ENCODE assay signal across 34 mouse cellular contexts in the genomic region with DNA sequence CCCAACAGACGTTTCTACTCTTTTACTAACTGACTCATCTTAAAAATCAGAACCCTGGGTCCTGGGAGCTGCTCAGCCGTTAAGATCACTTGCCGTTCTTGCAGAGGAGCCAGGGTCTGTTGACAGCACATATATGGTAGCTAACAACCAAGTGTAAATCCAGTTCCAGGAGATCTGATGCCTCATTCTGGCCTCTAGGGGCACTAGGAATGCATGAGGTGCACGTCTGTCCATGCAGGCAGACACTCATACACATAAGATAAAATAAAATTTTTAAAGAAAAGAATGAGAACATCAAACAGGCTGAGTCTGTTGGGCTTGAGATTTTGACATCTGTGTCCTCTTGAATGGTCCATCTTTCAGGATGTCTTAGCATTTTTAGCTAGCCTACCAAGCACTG. TPM values are rescaled to one million over a fixed set of nuclear protein-coding genes. Genes with fewer than 3 reads are reported as not detected.
DNase-seq lines count a peak whose midpoint lies in the region; ATAC-seq and TF ChIP-seq lines count a peak whose summit lies in the region.
"Had no signal": no experiment of that assay in that cellular context is flagged by ENCODE, and none has a peak within 500 bp of the region (broad histone marks: within the 10 kb centered on the region; RNA-seq: fewer than 3 reads in every experiment).

No protein-coding gene starts in this region.

- TF ChIP-seq CTCF in hindbrain, postnatal 0 days (IDR thresholded peaks at IDR 0.05; ENCODE audit: low read depth): peak; percentile 27
- peak; percentile 20; the same call in 1 of the 2 replicates for TF ChIP-seq CTCF in liver, postnatal 0 days (IDR thresholded peaks at IDR 0.05; ENCODE audit: low read depth)
- TF ChIP-seq CTCF in E14TG2a.4 (conservative IDR thresholded peaks at IDR 0.05; ENCODE audit: low read length): peak; percentile 10
- peak; percentile 54 for TF ChIP-seq CTCF in stomach, postnatal 0 days (IDR thresholded peaks at IDR 0.05; ENCODE audit: low read depth)

- no peak for TF ChIP-seq EP300 in liver, postnatal 0 days (IDR thresholded peaks at IDR 0.05; ENCODE audit: low read depth)
- no peak for TF ChIP-seq EP300 in stomach, postnatal 0 days (optimal IDR thresholded peaks at IDR 0.05)

- no peak overlapping the region for H3K27ac ChIP-seq in hindbrain, postnatal 0 days
- no peak overlapping the region for H3K27ac ChIP-seq in hindbrain, embryonic 12.5 days
- no peak overlapping the region for H3K27ac ChIP-seq in liver, postnatal 0 days (ENCODE audit: low read depth)
- H3K27ac ChIP-seq in liver, embryonic 11.5 days (ENCODE audit: low read depth, low read length): no peak overlapping the region
- no peak overlapping the region for H3K27ac ChIP-seq in stomach, postnatal 0 days (replicated peaks)
- no peak overlapping the region for H3K27ac ChIP-seq in neural tube, embryonic 15.5 days (replicated peaks)
- H3K27ac ChIP-seq: forebrain, embryonic 13.5 days; heart, embryonic 13.5 days; hindbrain, embryonic 14.5 days; macrophage; midbrain, embryonic 15.5 days; stomach, embryonic 15.5 days had no signal

- no peak overlapping the region for H3K4me3 ChIP-seq in hindbrain, postnatal 0 days (ENCODE audit: low read length)
- no peak overlapping the region for H3K4me3 ChIP-seq in hindbrain, embryonic 12.5 days
- H3K4me3 ChIP-seq in liver, postnatal 0 days (ENCODE audit: low read depth, low read length): no peak overlapping the region
- no peak overlapping the region for H3K4me3 ChIP-seq in liver, embryonic 11.5 days (ENCODE audit: low read depth, low read length)
- H3K4me3 ChIP-seq in E14TG2a.4 (replicated peaks; ENCODE audit: low read length): no peak overlapping the region
- H3K4me3 ChIP-seq in stomach, postnatal 0 days (ENCODE audit: low read depth, low read length): no peak overlapping the region
- no peak overlapping the region for H3K4me3 ChIP-seq in neural tube, embryonic 15.5 days (replicated peaks)
- H3K4me3 ChIP-seq: forebrain, embryonic 13.5 days; heart, embryonic 13.5 days; midbrain, embryonic 15.5 days; stomach, embryonic 15.5 days had no signal

- no peak overlapping the region for H3K9ac ChIP-seq in hindbrain, postnatal 0 days (replicated peaks; ENCODE audit: low read length)
- no peak overlapping the region for H3K9ac ChIP-seq in hindbrain, embryonic 12.5 days
- H3K9ac ChIP-seq in liver, postnatal 0 days (replicated peaks): no peak overlapping the region
- no peak overlapping the region for H3K9ac ChIP-seq in liver, embryonic 11.5 days (ENCODE audit: low read depth, low read length)
- H3K9ac ChIP-seq in stomach, postnatal 0 days (ENCODE audit: low read length): no peak overlapping the region
- H3K9ac ChIP-seq in neural tube, embryonic 15.5 days (replicated peaks): no peak overlapping the region
- H3K9ac ChIP-seq: forebrain, embryonic 13.5 days; heart, embryonic 13.5 days; hindbrain, embryonic 14.5 days; lung, embryonic 14.5 days; midbrain, embryonic 15.5 days; stomach, embryonic 15.5 days had no signal

- WGBS in hindbrain, postnatal 0 days: 77% methylated on average over 4 of the region's 4 CpGs
- WGBS in hindbrain, embryonic 12.5 days: 71% methylated on average over 4 of the region's 4 CpGs
- WGBS in liver, postnatal 0 days (ENCODE audit: insufficient replicate concordance): 59% methylated on average over 4 of the region's 4 CpGs
- WGBS in liver, embryonic 11.5 days: 60% methylated on average over 4 of the region's 4 CpGs
- 66% methylated on average over 4 of the region's 4 CpGs for WGBS in stomach, postnatal 0 days
- WGBS in neural tube, embryonic 15.5 days: 80% methylated on average over 4 of the region's 4 CpGs

- no peaks in the 10 kb centered on the region for H3K27me3 ChIP-seq in hindbrain, postnatal 0 days (ENCODE audit: insufficient read depth, low read length)
- no peaks in the 10 kb centered on the region for H3K27me3 ChIP-seq in hindbrain, embryonic 12.5 days
- no peaks in the 10 kb centered on the region for H3K27me3 ChIP-seq in liver, postnatal 0 days (ENCODE audit: insufficient read depth, low read length)
- no peaks in the 10 kb centered on the region for H3K27me3 ChIP-seq in liver, embryonic 11.5 days (replicated peaks; ENCODE audit: control insufficient read depth, insufficient read depth, low read length)
- H3K27me3 ChIP-seq in E14TG2a.4 (ENCODE audit: insufficient read depth, low read length): peaks cover 3% of the 10 kb centered on the region; the same call in 1 of the 2 replicates
- no peaks in the 10 kb centered on the region for H3K27me3 ChIP-seq in stomach, postnatal 0 days (ENCODE audit: control insufficient read depth, insufficient read depth, low read length)
- no peaks in the 10 kb centered on the region for H3K27me3 ChIP-seq in neural tube, embryonic 15.5 days (replicated peaks)
- H3K27me3 ChIP-seq: forebrain, embryonic 13.5 days; heart, embryonic 13.5 days; midbrain, embryonic 15.5 days; stomach, embryonic 15.5 days had no signal

- no peaks in the 10 kb centered on the region for H3K4me1 ChIP-seq in hindbrain, postnatal 0 days (ENCODE audit: insufficient read depth, low read length)
- H3K4me1 ChIP-seq in hindbrain, embryonic 12.5 days: 0 out of 2 replicates have a peak, but pooled peaks cover 4% of the 10 kb centered on the region
- no peaks in the 10 kb centered on the region for H3K4me1 ChIP-seq in liver, postnatal 0 days (ENCODE audit: insufficient read depth)
- no peaks in the 10 kb centered on the region for H3K4me1 ChIP-seq in liver, embryonic 11.5 days (replicated peaks; ENCODE audit: control insufficient read depth, insufficient read depth, low read length)
- peaks cover 8% of the 10 kb centered on the region for H3K4me1 ChIP-seq in E14TG2a.4 (replicated peaks; ENCODE audit: low read depth, low read length)
- H3K4me1 ChIP-seq in stomach, postnatal 0 days (replicated peaks; ENCODE audit: control insufficient read depth, insufficient read depth): no peaks in the 10 kb centered on the region
- H3K4me1 ChIP-seq in neural tube, embryonic 15.5 days: no peaks in the 10 kb centered on the region
- H3K4me1 ChIP-seq: forebrain, embryonic 13.5 days; heart, embryonic 13.5 days; stomach, embryonic 15.5 days had no signal

- H3K9me3 ChIP-seq in hindbrain, postnatal 0 days (ENCODE audit: low read length): no peaks in the 10 kb centered on the region
- no peaks in the 10 kb centered on the region for H3K9me3 ChIP-seq in hindbrain, embryonic 12.5 days (replicated peaks)
- H3K9me3 ChIP-seq in liver, postnatal 0 days (ENCODE audit: low read length): no peaks in the 10 kb centered on the region
- H3K9me3 ChIP-seq in liver, embryonic 11.5 days (ENCODE audit: control insufficient read depth, low read length): no peaks in the 10 kb centered on the region
- no peaks in the 10 kb centered on the region for H3K9me3 ChIP-seq in E14TG2a.4 (ENCODE audit: low read length)
- no peaks in the 10 kb centered on the region for H3K9me3 ChIP-seq in stomach, postnatal 0 days (ENCODE audit: control insufficient read depth, low read length)
- no peaks in the 10 kb centered on the region for H3K9me3 ChIP-seq in neural tube, embryonic 15.5 days (replicated peaks)
- H3K9me3 ChIP-seq: forebrain, embryonic 13.5 days; heart, embryonic 13.5 days; midbrain, embryonic 15.5 days; stomach, embryonic 15.5 days had no signal

- no peak overlapping the region for H3K4me2 ChIP-seq in hindbrain, postnatal 0 days (ENCODE audit: low read depth, low read length)
- no peak overlapping the region for H3K4me2 ChIP-seq in hindbrain, embryonic 12.5 days (replicated peaks)
- no peak overlapping the region for H3K4me2 ChIP-seq in liver, postnatal 0 days (ENCODE audit: low read depth, low read length)
- H3K4me2 ChIP-seq in liver, embryonic 11.5 days: no peak overlapping the region
- H3K4me2 ChIP-seq in stomach, postnatal 0 days (replicated peaks; ENCODE audit: low read depth): no peak overlapping the region
- H3K4me2 ChIP-seq in neural tube, embryonic 15.5 days: no peak overlapping the region
- H3K4me2 ChIP-seq: forebrain, embryonic 13.5 days; heart, embryonic 13.5 days; hindbrain, embryonic 14.5 days; lung, embryonic 14.5 days; midbrain, embryonic 15.5 days; stomach, embryonic 15.5 days had no signal

- H3K36me3 ChIP-seq in hindbrain, postnatal 0 days (ENCODE audit: insufficient read depth, low read length): no peaks in the 10 kb centered on the region
- no peaks in the 10 kb centered on the region for H3K36me3 ChIP-seq in hindbrain, embryonic 12.5 days
- H3K36me3 ChIP-seq in liver, postnatal 0 days (replicated peaks; ENCODE audit: insufficient read depth, low read length): no peaks in the 10 kb centered on the region
- no peaks in the 10 kb centered on the region for H3K36me3 ChIP-seq in liver, embryonic 11.5 days (ENCODE audit: control insufficient read depth, insufficient read depth, low read length)
- H3K36me3 ChIP-seq in E14TG2a.4 (ENCODE audit: insufficient read depth, low read length): no peaks in the 10 kb centered on the region
- H3K36me3 ChIP-seq in stomach, postnatal 0 days (ENCODE audit: control insufficient read depth, insufficient read depth, low read length): no peaks in the 10 kb centered on the region
- no peaks in the 10 kb centered on the region for H3K36me3 ChIP-seq in neural tube, embryonic 15.5 days
- H3K36me3 ChIP-seq: heart, embryonic 13.5 days; midbrain, embryonic 15.5 days; stomach, embryonic 15.5 days had no signal

- no peak for DNase-seq in hindbrain, postnatal 0 days (ENCODE audit: low spot score)
- no peak for DNase-seq in liver, postnatal 0 days
- DNase-seq in liver, embryonic 11.5 days (ENCODE audit: low spot score): no peak
- no peak for DNase-seq in stomach, postnatal 0 days (ENCODE audit: low spot score)
- DNase-seq: adrenal gland, postnatal 25 days; B cell, adult 2 months; cerebellum, adult 9-10 months; gastrocnemius, postnatal 14 days; heart, adult 11 months; heart, postnatal 36 days; kidney, adult 9 months; kidney, postnatal 36 days; left cerebral cortex, postnatal 4 days; lung, embryonic 14.5 days; right cerebral cortex, adult 18-20 months; right cerebral cortex, postnatal 4 days; thymus, adult 18-20 months; thymus, postnatal 36 days had no signal

- ATAC-seq in hindbrain, postnatal 0 days: no peak
- ATAC-seq in hindbrain, embryonic 12.5 days (ENCODE audit: low FRiP score): no peak
- ATAC-seq in liver, postnatal 0 days: no peak
- ATAC-seq in liver, embryonic 11.5 days (replicated peaks; ENCODE audit: low FRiP score): no peak
- no peak for ATAC-seq in stomach, postnatal 0 days (ENCODE audit: low FRiP score, low TSS enrichment)
- no peak for ATAC-seq in neural tube, embryonic 15.5 days (ENCODE audit: low FRiP score)
- ATAC-seq: forebrain, embryonic 13.5 days; midbrain, embryonic 15.5 days had no signal

RNA-seq across cellular contexts. Expression of a gene that starts 48.6 kb away (rescaled TPM):
- total RNA-seq in hindbrain, postnatal 0 days (2014; rRNA removed): not detected in 2 replicates
- polyA plus RNA-seq in hindbrain, postnatal 0 days (2015; fragmentation: Nextera tagmentation; extraction: Ambion mirVana): 0.15 and 0.19 TPM in 2 replicates
- polyA plus RNA-seq in hindbrain, embryonic 12.5 days (2016; fragmentation: Nextera tagmentation; extraction: Ambion mirVana): not detected in 2 replicates
- not detected in 2 replicates for polyA plus RNA-seq in liver, postnatal 0 days (2015; fragmentation: Nextera tagmentation; extraction: Ambion mirVana)
- not detected in 2 replicates for polyA plus RNA-seq in liver, embryonic 11.5 days (2014; fragmentation: Nextera tagmentation; extraction: Ambion mirVana)
- polyA plus RNA-seq in stomach, postnatal 0 days (2015; fragmentation: Nextera tagmentation; extraction: Ambion mirVana): 0.06 and 0.15 TPM in 2 replicates
- polyA plus RNA-seq in neural tube, embryonic 15.5 days (2015; fragmentation: Nextera tagmentation; extraction: Ambion mirVana): 0.10 TPM in 1 of 2 replicates, not detected in the other
- total RNA-seq: adrenal gland, postnatal 25 days; gastrocnemius, postnatal 14 days; heart, postnatal 36 days; left cerebral cortex, adult 8-10 months; left cerebral cortex, postnatal 4 days; liver, adult 2 months had no signal
- polyA plus RNA-seq: brain, embryonic 14.5 days; embryonic facial prominence, embryonic 14.5 days; forebrain, embryonic 13.5 days; frontal cortex, adult 2 months; heart, embryonic 13.5 days; hindbrain, embryonic 14.5 days; intestine, embryonic 14.5 days; liver, adult 2 months; macrophage; midbrain, embryonic 15.5 days; neural tube, embryonic 14.5 days had no signal
